Mouse (Mus musculus) ES-E14 (cell line): ENCODE results near the gene Prnp.

ENCODE experiments used
- CHD2 ChIP-seq: IDR thresholded peaks from 2 replicates; pipeline ENCODE4 v1.6.1; 2014; ENCODE audit warnings: mild to moderate bottlenecking, low read depth, low read length, inconsistent platforms
- ZC3H11A ChIP-seq: IDR thresholded peaks from 2 replicates; pipeline ENCODE4 v1.6.1; 2012; ENCODE audit warnings: low read depth, mild to moderate bottlenecking, inconsistent platforms, low read length, borderline replicate concordance

DNA sequence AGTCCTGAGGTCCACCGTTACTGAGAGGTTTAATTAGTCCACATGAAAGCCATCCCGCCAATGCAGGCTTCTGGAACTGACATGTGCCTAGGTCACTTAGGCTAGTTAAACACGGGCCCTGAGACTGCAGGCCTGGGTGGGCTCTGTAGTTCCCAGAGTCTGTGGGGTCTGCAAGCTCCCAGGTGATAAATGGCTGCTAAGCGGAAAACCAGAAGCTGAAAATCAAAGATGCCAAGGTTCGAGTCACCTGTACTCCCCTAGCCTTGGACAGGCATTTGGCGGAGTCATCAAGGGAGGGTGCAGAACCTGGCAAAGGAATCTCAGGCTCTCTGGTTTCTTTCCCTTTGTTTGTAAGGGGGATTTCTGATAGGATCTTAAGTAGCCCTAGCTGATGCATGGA, 31.8 kb downstream of the Prnp start:
- TF ChIP-seq CHD2 (no peak), ZC3H11A (no peak)
